Mouse (Mus musculus): Measurements from ENCODE around the gene Tmem252. TPM values are rescaled to one million over a fixed set of nuclear protein-coding genes. Genes with fewer than 3 reads are reported as not detected.

The Tmem252 gene
- total RNA-seq, 2 experiments from 2014 or later: 0.66 to 1.7 TPM

DNA sequence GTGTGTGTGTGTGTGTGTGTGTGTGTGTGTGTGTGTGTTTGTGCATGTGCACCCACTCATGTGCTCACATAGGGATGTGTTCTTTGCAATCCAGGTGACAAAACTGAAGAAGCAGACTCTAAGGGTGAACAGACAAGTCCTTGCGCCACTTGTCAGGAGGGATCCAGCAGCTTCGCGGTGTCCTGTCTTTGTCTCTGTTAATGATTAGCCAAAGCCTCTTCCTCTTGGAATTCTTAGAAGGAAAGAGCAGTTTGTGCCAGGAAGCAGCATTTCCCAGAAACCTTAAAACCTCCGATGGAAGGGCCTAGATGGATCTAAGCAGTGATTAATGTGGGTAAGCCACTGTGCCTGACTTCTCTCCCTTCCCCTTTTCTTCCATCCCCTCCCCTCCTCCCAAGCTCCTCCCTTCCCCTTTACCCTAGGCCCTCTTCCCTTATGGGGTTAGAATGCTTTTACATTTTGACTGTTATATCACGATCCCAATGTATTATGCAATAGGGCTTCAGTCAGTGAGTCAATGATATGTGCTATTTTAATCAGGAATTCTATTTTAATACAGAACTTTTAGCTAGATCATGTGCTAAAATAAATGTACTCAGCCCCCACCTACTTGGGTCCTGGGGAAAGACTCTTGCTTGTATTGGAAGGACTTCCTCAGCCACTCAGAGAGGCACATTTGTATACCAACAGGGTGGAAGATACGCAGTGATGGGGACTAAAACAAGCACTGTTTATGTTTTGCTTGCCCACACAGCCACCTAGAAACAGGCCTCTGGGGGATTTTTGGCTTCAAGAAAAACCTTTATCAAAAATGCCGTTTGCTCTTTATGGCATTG is 33.5 kb downstream of the Tmem252 start:
- intact Hi-C loops (cut with DNase I): no loop called here
- no peak for DNase-seq (ENCODE audit: low spot score in 2 of 2)

DNA sequence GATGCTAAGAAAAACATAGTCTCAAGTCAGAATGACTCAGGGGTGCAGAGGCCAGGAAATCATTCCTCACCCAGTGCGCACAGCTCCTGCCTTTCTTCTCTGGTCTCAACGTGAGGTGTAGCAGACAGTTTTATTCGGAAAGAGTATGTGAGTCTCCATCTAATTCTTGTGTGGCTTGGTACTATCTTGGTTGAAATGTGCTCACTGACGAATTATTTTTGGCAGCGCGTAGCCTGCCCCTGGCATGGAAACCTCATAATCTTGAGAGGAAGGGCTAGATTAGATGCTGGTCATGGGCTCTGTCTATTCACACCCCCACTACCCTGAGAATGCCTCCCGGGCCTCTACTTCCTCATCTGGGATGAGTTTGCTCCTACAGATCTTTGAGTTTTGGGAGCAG is 34.2 kb downstream of the Tmem252 start:
- DNase-seq (ENCODE audit: low spot score in 2 of 2): no peak
- intact Hi-C loops (cut with DNase I): no loop called here

- DNase-seq (ENCODE audit: low spot score in 2 of 2): peak; percentile 37 to 67
- intact Hi-C loops (cut with DNase I): no loop called here
Observed at GRCm38 (mm10) chr19:24716303-24717097, 42.7 kb downstream of the Tmem252 start.

GRCm38 (mm10) chr19:24718021-24718420 is 44.2 kb downstream of the Tmem252 start:
- DNase-seq (ENCODE audit: low spot score in 2 of 2): no peak

GRCm38 (mm10) chr19:24719504-24719903 is 45.7 kb downstream of the Tmem252 start:
- DNase-seq (ENCODE audit: low spot score in 2 of 2): no peak
- intact Hi-C loops (cut with DNase I): no loop called here

More at GRCm38 (mm10) chr19:24718021-24718420, 44.2 kb downstream of the Tmem252 start:
- intact Hi-C loops (cut with DNase I): no loop called here

DNA sequence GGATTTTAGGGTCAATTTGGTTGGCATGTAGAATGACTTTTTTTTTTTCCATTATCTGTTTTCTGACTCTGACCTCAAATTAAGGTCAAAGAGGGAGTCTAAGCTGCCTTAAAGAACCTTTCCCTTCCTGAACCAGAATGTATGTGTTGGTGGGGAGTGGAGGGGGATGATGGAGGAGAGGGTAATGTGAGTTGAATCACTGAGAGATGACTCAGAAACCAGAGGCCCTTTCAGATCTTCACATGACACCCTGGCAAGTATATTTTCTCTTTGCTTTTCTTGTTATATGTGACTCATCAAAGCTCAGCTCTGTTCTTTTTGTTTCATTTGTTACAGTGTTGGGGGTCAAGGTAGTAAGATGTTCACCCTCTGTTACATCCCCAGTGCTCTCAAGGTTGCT is 46.6 kb downstream of the Tmem252 start:
- no peak for DNase-seq (ENCODE audit: low spot score in 2 of 2)
- intact Hi-C loops (cut with DNase I): no loop called here

- intact Hi-C loops (cut with DNase I): no loop called here
- DNase-seq (ENCODE audit: low spot score in 2 of 2): peak in 1 of 2 experiments; percentile 22
Observed at GRCm38 (mm10) chr19:24724362-24724761, 50.6 kb downstream of the Tmem252 start.

- DNase-seq (ENCODE audit: low spot score in 2 of 2): peak in 1 of 2 experiments; percentile 40
- intact Hi-C loops (cut with DNase I): no loop called here
Observed at GRCm38 (mm10) chr19:24730661-24731060, 56.9 kb downstream of the Tmem252 start.

Other genes with a start within 250 kb of the Tmem252 start
- 10 to 100 TPM; 26.1 to 31.2 TPM for gene Fam122a, start 196.7 kb upstream of the Tmem252 start, total RNA-seq (2021)
- 10 to 100 TPM; 17.7 to 19.3 TPM for gene Pip5k1b, start 118.1 kb upstream of the Tmem252 start, total RNA-seq (2021)
- 1 to 10 TPM; 3.3 TPM for gene Pgm5, start 187.8 kb downstream of the Tmem252 start, total RNA-seq (2021)
- 100 to 1,000 TPM; 249 to 252 TPM for gene Gm10053, start 201.7 kb downstream of the Tmem252 start, total RNA-seq (2021)
- gene Foxd4, start 227.2 kb downstream of the Tmem252 start, total RNA-seq (2021): not detected

All from left cerebral cortex, postnatal 14 days (tissue).